Mouse (Mus musculus) mature B cell (primary cell): ENCODE measurements around the gene Rapgef2.
"Not testable (repeated sequence)": the region's sequence is repeated elsewhere in the genome, so short reads cannot be mapped to it uniquely, and the experiment has no call there.

Experiments
- in situ Hi-C: fragments of 300-500 bp; cut with MboI; formaldehyde crosslinking; loops from 2 replicates; pipeline ENCODE4 v1.14.3; 2019

Rapgef2 gene

GRCm38 (mm10) chr3:79171146-79171545 lies 115.2 kb downstream of the Rapgef2 start:
- in situ Hi-C loops, result not testable (repeated sequence)

DNA sequence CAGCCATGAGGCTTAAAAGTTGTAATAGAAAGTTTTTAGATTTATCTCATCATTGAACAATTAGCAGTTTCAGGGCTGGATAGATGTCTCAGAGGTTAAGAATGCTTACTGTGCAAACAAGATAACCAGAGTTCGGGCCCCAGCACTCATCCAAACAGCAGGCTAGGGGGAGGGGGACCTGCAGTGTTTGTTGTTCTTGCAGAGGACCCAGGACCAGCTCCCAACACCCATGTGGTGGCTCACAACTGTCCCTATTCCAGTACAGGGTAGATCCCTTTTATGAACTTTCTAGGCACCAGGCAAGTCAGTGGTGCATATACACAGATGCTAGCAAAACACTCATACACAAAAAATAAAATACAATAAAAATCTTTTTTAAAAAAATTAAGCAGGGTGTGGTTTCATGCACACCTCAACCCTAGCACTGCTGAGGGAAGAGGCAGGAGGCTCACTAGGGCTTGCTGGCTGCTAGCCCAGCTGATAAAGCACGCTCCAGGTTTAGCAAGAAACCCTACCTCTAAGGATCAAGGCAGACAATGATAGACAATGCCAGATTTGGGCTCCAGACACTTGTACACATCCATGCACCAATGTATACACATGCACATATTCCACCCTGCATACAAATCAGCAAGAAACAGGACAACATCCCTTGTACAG lies 118.0 kb downstream of the Rapgef2 start:
- in situ Hi-C loops, result no loop called here

DNA sequence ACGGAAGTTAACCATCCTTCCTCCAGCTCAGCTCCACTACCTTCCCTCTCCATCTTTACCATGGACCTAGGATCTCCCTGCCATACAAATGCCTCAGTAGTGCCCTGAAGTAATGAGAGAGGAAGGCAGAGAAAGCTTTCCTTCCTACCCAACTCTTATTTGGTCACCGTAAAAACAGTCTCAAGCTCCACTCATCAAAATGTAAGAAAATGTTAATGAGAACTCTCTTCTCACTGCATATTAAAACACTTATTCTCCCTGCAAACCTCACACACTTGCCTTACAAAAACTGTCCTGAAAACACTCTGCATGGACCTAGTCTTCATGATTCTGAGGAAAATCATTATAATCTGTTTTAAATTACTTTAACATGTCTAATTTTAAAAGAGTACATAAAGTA lies 118.7 kb downstream of the Rapgef2 start:
- in situ Hi-C loops, result no loop called here

DNA sequence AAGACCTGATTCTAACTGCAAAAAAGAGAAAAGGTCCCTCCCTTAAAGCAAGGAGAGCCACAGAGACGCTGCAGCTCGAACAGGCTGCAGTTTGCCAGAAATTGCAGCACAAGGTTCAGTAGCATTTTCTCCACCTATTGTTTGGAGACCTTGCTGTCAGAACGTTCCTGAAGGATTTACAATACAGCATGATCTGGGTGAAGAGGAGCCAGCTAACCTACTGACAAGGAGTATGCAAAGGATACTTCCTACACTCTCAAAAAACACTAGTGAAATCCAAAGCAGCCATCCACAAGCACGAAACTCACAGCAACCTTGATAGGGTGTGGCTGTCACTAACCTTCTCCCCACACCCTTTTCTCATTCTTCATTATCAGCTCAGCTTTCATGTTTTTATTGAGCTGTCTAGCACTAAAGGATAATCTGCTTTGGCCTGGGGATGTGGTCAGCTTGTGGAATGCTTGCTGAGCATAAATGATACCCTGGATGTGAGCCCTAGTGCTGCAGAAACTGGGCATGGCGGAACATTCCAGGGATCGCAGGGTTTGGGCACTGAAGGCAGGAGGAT lies 124.4 kb downstream of the Rapgef2 start:
- in situ Hi-C loops, result no loop called here

- in situ Hi-C loops, result no loop called here
Measured at GRCm38 (mm10) chr3:79161093-79161723, 125.1 kb downstream of the Rapgef2 start.

DNA sequence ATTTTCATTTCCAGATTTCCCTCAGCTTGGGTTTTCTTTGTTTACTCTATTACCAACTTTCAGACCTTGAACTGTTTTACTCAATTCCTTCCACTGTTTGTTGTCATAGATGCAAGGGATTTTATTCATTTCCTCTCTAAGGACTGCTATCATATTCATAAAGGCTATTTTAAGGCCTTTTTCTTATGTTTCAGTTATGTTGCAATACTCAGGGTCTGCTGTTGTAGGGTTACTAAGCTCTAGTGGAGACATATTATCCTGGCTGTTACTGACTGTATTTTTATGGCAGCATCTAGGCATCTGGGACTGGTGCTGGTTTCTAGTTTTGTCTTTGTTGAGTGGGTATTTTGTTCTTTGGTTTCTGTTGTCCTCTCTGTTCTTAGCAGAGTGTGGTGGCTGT lies 128.1 kb downstream of the Rapgef2 start:
- in situ Hi-C loops, result no loop called here

DNA sequence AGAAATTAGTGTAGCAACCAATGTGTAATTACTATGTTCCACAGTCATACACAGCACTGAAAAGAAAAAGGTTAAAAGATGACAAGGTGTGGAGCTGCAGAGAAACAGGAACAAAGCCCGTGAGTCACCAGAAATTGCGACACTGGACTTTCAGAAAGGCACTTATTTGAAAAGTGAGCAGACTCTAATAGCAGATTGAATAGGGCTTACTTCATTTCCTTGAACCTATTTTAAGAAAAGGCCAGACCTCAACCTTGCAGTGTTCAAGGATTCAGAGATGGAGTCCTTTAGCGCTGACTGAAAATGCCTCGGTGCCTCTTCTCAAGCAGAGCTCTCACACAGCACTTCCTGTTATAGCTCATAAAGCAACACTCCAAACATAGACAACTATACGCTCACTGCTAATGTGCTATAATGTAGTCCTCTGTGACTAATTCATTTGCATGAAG lies 133.3 kb downstream of the Rapgef2 start:
- in situ Hi-C loops, result no loop called here

DNA sequence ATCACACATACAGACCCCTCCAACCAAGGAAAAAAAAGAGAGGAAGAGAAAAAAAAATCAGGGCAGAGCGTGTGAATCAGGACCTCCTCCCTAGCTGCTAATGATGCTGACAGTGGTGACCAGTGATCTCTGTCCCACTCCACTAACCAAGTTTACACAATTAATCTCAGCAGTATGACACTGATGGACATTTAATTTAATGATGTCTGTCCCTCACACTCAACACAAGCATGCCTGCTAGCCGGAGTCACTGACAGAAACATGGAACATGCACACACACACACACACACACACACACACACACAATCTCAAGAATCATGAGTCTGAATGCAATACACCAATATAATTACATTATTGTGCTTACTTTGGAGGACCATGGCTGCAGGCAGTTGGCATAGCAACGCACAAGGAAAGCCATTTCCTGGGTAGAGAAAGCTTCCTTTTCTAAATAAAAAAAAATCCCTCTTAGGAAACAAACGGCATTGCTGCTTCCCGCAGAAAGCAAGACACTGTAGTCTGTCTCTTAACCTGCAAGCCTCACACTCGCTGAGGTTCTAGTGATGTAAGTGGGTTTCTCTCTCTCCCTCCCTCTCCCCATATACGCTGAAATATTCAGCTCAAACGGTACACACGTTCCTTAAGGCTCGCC lies 140.8 kb downstream of the Rapgef2 start:
- in situ Hi-C loops, result no loop called here

- in situ Hi-C loops, result no loop called here
Measured at GRCm38 (mm10) chr3:79144672-79145406, 141.5 kb downstream of the Rapgef2 start.

- in situ Hi-C loops, result no loop called here
Measured at GRCm38 (mm10) chr3:79144085-79144484, 142.2 kb downstream of the Rapgef2 start.

DNA sequence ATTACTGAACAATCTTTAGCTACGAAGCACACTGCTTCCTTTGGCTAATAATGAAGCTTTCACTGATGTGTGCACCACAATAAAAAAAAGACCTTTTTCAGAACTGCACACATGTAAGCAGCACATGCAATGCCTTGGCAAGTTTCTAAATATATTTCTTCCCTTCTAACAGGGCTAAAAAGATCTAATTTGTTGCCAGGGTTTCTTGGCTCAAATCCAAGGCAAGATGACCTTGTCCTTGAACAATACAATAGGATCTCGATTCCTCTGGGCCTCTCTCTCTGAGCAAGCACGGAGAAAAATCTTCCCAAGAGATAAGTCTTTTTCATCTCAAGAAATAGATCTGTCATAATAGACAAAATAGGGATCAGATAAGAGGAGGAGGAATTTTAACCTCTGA lies 147.1 kb downstream of the Rapgef2 start:
- in situ Hi-C loops, result no loop called here

- in situ Hi-C loops, result no loop called here
Measured at GRCm38 (mm10) chr3:79138601-79139000, 147.7 kb downstream of the Rapgef2 start.

DNA sequence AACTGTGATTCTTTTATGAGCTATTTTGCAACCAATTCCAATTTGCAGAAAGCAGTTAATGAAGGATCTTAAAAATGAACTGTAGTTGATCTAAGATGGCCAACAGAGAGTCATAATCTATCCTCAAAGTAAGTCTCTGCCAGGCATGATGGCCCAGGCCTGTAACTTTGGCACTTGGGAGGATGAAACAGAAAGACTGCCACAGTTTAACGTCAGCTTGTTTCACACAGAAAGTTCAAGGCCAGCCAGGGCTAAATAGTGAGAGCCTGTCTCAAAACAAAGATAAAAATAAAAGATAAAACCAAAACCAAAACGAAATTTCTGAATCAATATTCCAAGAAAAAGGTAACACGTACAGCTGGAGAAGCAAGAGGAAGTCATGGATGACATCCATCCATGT lies 155.3 kb downstream of the Rapgef2 start:
- in situ Hi-C loops, result no loop called here

DNA sequence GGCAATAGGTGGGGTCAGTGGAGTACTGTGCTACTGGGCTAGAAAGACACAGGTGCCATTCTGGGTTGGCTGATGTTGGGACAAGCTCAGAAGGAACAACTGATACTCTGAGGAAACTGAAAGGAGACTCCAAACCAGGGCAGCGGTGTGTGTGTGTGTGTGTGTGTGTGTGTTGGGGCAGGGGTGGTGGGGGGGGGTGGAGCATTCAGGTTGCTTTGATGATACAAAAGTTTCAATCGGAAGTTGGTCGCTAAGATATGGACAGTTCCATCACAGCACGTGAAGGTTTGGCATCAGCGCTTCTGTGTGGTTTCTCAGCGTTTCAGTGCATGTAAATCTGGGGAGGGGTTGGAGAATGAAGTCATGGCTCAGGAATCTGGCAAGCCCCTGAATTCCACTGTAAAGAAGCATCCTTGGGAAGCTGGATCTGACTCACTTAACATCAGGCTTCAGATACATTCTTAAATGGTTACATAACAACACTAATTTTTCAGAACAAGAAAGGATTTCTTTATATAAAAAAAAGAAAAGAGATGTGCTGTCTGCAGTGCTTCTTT lies 157.2 kb downstream of the Rapgef2 start:
- in situ Hi-C loops, result no loop called here

GRCm38 (mm10) chr3:79127797-79128196 lies 158.5 kb downstream of the Rapgef2 start:
- in situ Hi-C loops, result no loop called here

DNA sequence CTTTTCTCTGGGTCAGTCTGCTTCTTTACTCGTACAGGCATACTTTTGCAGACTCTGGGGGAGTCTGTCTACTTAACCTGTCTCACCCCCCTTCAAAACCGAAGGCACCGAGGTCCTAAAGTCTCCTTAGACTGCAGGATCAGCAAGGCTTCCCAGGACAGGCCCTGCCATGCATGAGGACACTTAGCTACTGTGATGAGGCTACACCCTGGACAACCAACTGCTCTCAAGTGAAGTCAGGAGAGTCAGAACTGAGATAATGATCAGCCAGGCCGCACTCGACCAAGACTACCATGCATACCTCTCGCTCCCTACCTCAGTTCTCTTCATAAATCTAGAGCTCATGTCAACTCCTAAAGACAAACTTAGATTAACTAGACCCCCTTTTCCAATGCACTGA lies 159.5 kb downstream of the Rapgef2 start:
- in situ Hi-C loops, result no loop called here

- in situ Hi-C loops, result no loop called here
Measured at GRCm38 (mm10) chr3:79121391-79121790, 164.9 kb downstream of the Rapgef2 start.

DNA sequence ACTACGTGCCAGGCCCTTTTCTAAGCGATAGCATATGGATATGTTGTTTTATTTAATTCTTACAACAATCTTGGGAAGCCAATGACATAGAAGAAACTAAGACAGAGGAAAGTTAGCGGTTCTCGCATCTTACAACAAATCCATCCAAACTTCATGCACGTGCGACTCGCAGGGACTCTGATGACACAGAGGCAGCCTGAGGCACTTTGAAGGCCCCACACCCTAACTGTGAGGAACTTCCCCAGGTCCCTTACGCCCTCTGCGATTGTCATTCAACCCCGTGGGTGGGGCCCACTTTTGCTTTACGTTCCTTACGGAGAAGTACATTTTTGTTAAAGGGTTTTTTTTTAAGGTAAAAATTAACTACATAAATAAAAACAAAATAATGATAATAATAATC lies 166.3 kb downstream of the Rapgef2 start:
- in situ Hi-C loops, result no loop called here

DNA sequence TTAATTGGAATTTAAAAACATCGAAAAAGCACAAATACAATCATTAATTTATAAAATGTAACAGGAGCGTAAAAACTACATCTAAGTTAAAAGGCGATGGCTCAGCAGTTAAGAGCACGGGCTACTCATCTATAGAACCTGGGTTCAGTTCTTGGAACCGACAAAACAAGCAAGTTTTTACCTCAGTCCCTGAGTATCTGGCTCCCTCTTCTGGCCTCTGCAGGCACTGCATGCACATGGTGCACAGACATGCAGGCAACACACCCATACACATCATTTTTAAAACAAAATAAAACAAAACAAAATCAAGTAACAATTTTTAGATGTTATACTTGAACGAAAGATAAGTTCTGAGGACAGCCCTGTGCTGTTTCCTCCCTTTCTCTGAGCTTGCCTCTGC lies 176.2 kb downstream of the Rapgef2 start:
- in situ Hi-C loops, result no loop called here

DNA sequence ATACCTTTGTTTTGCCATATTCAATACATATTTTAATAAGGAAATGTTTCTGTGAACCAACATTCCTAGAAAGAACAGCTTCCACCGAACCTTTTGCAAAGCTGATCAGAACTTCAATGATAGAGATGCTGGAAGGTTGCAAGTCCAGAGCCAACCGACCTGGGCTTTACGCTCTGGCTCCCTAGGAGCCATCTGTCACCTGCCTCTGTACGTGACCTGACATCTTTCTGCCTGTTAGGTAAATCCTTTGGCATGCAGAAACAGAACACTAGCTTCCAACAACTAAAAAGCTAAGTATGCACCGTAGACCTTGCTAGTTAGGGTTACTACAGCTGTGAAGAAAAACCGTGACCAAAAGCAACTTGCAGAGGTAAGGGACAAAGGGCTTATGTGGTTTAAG lies 178.1 kb downstream of the Rapgef2 start:
- in situ Hi-C loops, result no loop called here

- in situ Hi-C loops, result no loop called here
Measured at GRCm38 (mm10) chr3:79106360-79106759, 180.0 kb downstream of the Rapgef2 start.

GRCm38 (mm10) chr3:79103604-79104003 lies 182.7 kb downstream of the Rapgef2 start:
- in situ Hi-C loops, result no loop called here
